Mouse (Mus musculus): ENCODE measurements around the gene Capn7. TPM values are rescaled to one million over a fixed set of nuclear protein-coding genes. Genes with fewer than 3 reads are reported as not detected.

The Capn7 gene
- total and polyA plus RNA-seq, 3 experiments, result 23.2 to 83.7 (median 30.0) TPM

GRCm38 (mm10) chr14:31374390-31374789 lies 38.0 kb downstream of the Capn7 start:
- Histone ChIP-seq H3K36me3 (ENCODE audit: control insufficient read depth in 1 of 2, insufficient read depth in 2 of 2, low read length in 2 of 2) (peaks cover 0 to 10% of the 10 kb centered on the region in 2 experiments; a peak in 2 of 4 replicates), H3K4me3 (ENCODE audit: control insufficient read depth in 1 of 2, insufficient read depth in 1 of 2, low read depth in 2 of 2, low read length in 2 of 2) (no peak overlapping the region), H3K9me3 (replicated peaks; ENCODE audit: insufficient read depth, low read length) (no peaks in the 10 kb centered on the region), H3K27me3 (ENCODE audit: control insufficient read depth in 1 of 2, insufficient read depth in 2 of 2, low read length in 2 of 2) (no peaks in the 10 kb centered on the region), H3K4me1 (ENCODE audit: control insufficient read depth in 1 of 2, insufficient read depth in 2 of 2, low read length in 2 of 2) (no peaks in the 10 kb centered on the region), H3K27ac (ENCODE audit: control insufficient read depth, low read depth, low read length) (no peak overlapping the region), H3K79me2 (ENCODE audit: control insufficient read depth, insufficient read depth, low read length, poor library complexity) (no peaks in the 10 kb centered on the region), H3K9ac (ENCODE audit: control insufficient read depth, low read depth, low read length, poor library complexity, severe bottlenecking) (no peak overlapping the region)
- TF ChIP-seq SIN3A (IDR thresholded peaks at IDR 0.05; ENCODE audit: low read length) (no peak), MAFK (IDR thresholded peaks at IDR 0.05; ENCODE audit: borderline replicate concordance, low read depth, low read length) (no peak), EP300 (IDR thresholded peaks at IDR 0.05; ENCODE audit: low read depth in 1 of 2, low read length in 2 of 2) (no peak), GABPA (IDR thresholded peaks at IDR 0.05; ENCODE audit: low read depth, low read length) (no peak), ZMIZ1 (IDR thresholded peaks at IDR 0.05; ENCODE audit: low read depth, low read length) (no peak), ETS1 (IDR thresholded peaks at IDR 0.05; ENCODE audit: low read depth, low read length) (no peak), USF1 (IDR thresholded peaks at IDR 0.05; ENCODE audit: low read depth, low read length) (no peak), CHD1 (IDR thresholded peaks at IDR 0.05; ENCODE audit: low read depth, low read length) (no peak), NRF1 (IDR thresholded peaks at IDR 0.05; ENCODE audit: insufficient read depth, low read depth, low read length, poor library complexity, severe bottlenecking) (no peak), SMC3 (IDR thresholded peaks at IDR 0.05; ENCODE audit: low read depth, low read length) (no peak), MEF2A (IDR thresholded peaks at IDR 0.05; ENCODE audit: extremely low read depth, insufficient replicate concordance, low read depth, low read length, poor library complexity, severe bottlenecking) (no peak), POLR2AphosphoS5 (IDR thresholded peaks at IDR 0.05; ENCODE audit: borderline replicate concordance, low read depth, low read length) (no peak)
- no peak for DNase-seq (ENCODE audit: low read depth, low spot score)

- Histone ChIP-seq H3K27ac (ENCODE audit: control insufficient read depth, low read depth, low read length) (no peak overlapping the region), H3K36me3 (ENCODE audit: control insufficient read depth in 1 of 2, insufficient read depth in 2 of 2, low read length in 2 of 2) (no peaks in the 10 kb centered on the region; a peak in 1 of 4 replicates)
These were observed 39.9 kb downstream of the Capn7 start for GRCm38 (mm10) chr14:31376331-31376730.

More at GRCm38 (mm10) chr14:31376331-31376730, 39.9 kb downstream of the Capn7 start:
- no peak for DNase-seq (ENCODE audit: low read depth, low spot score)
- TF ChIP-seq GATA1 (IDR thresholded peaks at IDR 0.05; ENCODE audit: low read depth, low read length) (no peak), RAD21 (IDR thresholded peaks at IDR 0.05; ENCODE audit: low read depth, low read length) (no peak), ZC3H11A (IDR thresholded peaks at IDR 0.05; ENCODE audit: low read depth, low read length) (no peak), HCFC1 (IDR thresholded peaks at IDR 0.05; ENCODE audit: low read depth, low read length) (no peak), SMC3 (IDR thresholded peaks at IDR 0.05; ENCODE audit: low read depth, low read length) (no peak), USF1 (IDR thresholded peaks at IDR 0.05; ENCODE audit: low read depth, low read length) (no peak), ZKSCAN1 (IDR thresholded peaks at IDR 0.05; ENCODE audit: low read depth, low read length) (no peak), SIN3A (IDR thresholded peaks at IDR 0.05; ENCODE audit: low read length) (no peak), RCOR1 (IDR thresholded peaks at IDR 0.05; ENCODE audit: low read depth, low read length) (no peak), ELF1 (IDR thresholded peaks at IDR 0.05; ENCODE audit: low read depth, low read length) (no peak)
- Histone ChIP-seq H3K9me3 (replicated peaks; ENCODE audit: insufficient read depth, low read length) (no peaks in the 10 kb centered on the region), H3K79me2 (ENCODE audit: control insufficient read depth, insufficient read depth, low read length, poor library complexity) (no peaks in the 10 kb centered on the region), H3K4me1 (ENCODE audit: control insufficient read depth in 1 of 2, insufficient read depth in 2 of 2, low read length in 2 of 2) (no peaks in the 10 kb centered on the region), H3K4me3 (ENCODE audit: control insufficient read depth in 1 of 2, insufficient read depth in 1 of 2, low read depth in 2 of 2, low read length in 2 of 2) (no peak overlapping the region), H3K9ac (ENCODE audit: control insufficient read depth, low read depth, low read length, poor library complexity, severe bottlenecking) (no peak overlapping the region), H3K27me3 (ENCODE audit: control insufficient read depth in 1 of 2, insufficient read depth in 2 of 2, low read length in 2 of 2) (no peaks in the 10 kb centered on the region)

Measured in MEL (cell line).